Mouse (Mus musculus) heart, embryonic 11.5 days (tissue): ENCODE measurements around the gene Tacr3. TPM values are rescaled to one million over a fixed set of nuclear protein-coding genes. Genes with fewer than 3 reads are reported as not detected.

Experiments
- ATAC-seq: fragments of 200-750 bp; cut with Nextera tagmentation; replicated peaks from 2 replicates; pipeline ENCODE4 v1.8.0; 2017; ENCODE audit warnings: moderate library complexity; ENCODE audit not compliant: insufficient number of reproducible peaks, low FRiP score, low TSS enrichment
- H3K27ac ChIP-seq: fragments of 300-500 bp; sonication (generic); 2 replicates; pipeline ENCODE4 v1.5.1; 2014; ENCODE audit warnings: mild to moderate bottlenecking, low read depth, low read length
- H3K27me3 ChIP-seq: fragments of 300-500 bp; sonication (generic); 2 replicates; pipeline ENCODE4 v1.6.1; 2014; ENCODE audit warnings: mild to moderate bottlenecking, low read length, mixed read lengths; ENCODE audit not compliant: control insufficient read depth, insufficient read depth
- H3K36me3 ChIP-seq: fragments of 300-500 bp; sonication (generic); 2 replicates; pipeline ENCODE4 v1.6.1; 2014; ENCODE audit warnings: mild to moderate bottlenecking, low read length, moderate library complexity, mixed read lengths; ENCODE audit not compliant: control insufficient read depth, insufficient read depth
- H3K4me1 ChIP-seq: fragments of 300-500 bp; sonication (generic); 2 replicates; pipeline ENCODE4 v1.6.1; 2014; ENCODE audit warnings: low read length; ENCODE audit not compliant: control insufficient read depth, insufficient read depth
- H3K4me2 ChIP-seq: fragments of 300-500 bp; sonication (generic); 2 replicates; pipeline ENCODE4 v1.6.1; 2014; ENCODE audit warnings: mild to moderate bottlenecking, moderate library complexity
- H3K4me3 ChIP-seq: fragments of 300-500 bp; sonication (generic); 2 replicates; pipeline ENCODE4 v1.5.1; 2014; ENCODE audit warnings: low read depth, low read length
- H3K9ac ChIP-seq: fragments of 300-500 bp; sonication (generic); 2 replicates; pipeline ENCODE4 v1.6.1; 2014; ENCODE audit warnings: mild to moderate bottlenecking, low read depth, low read length, moderate library complexity
- H3K9me3 ChIP-seq: fragments of 300-500 bp; sonication (generic); replicated peaks from 2 replicates; pipeline ENCODE4 v1.6.1; 2016; ENCODE audit warnings: low read length; ENCODE audit not compliant: control insufficient read depth
- WGBS: fragments of 180-500 bp; shearing (Covaris S2); extraction: QIAGEN DNeasy Blood & Tissue Kit; methylation state at CpG from one replicate; pipeline ENCODE4 v1.1.7; 2014; ENCODE audit not compliant: insufficient replicate concordance; 5-methylcytosine and 5-hydroxymethylcytosine counted together
- polyA plus RNA-seq: library from polyadenylated mRNA; unstranded; fragments of >200 nt; fragmentation: Nextera tagmentation; extraction: Ambion mirVana; gene quantifications from 2 replicates; pipeline ENCODE4 v1.2.1, GENCODE M21; 2014

The Tacr3 gene
- 0.06 and 0.19 TPM in 2 replicates for polyA plus RNA-seq

- peaks cover 8% of the 10 kb centered on the region; the same call in 1 of the 2 replicates for H3K27me3 ChIP-seq
- peak within 1 kb of the TSS; percentile 17; the same call in 1 of the 2 replicates for H3K9ac ChIP-seq
- WGBS: 2% methylated on average over 36 of the region's 36 CpGs
- ATAC-seq: peak; percentile 63; the same call in 1 of the 2 replicates
- H3K9me3 ChIP-seq: no peaks in the 10 kb centered on the region
- peak within 1 kb of the TSS; percentile 84 for H3K4me2 ChIP-seq
- no peak within 1 kb of the TSS for H3K27ac ChIP-seq
- peak within 1 kb of the TSS; percentile 42 for H3K4me3 ChIP-seq
- H3K36me3 ChIP-seq: no peaks in the 10 kb centered on the region
- H3K4me1 ChIP-seq: no peaks in the 10 kb centered on the region
These were observed at the start of gene Tacr3 for GRCm38 (mm10) chr3:134828875-134829530. Gene Tacr3, plus strand, starts transcription at chr3:134829007.

- Histone ChIP-seq H3K27me3 (peaks cover 8% of the 10 kb centered on the region; the same call in 1 of the 2 replicates), H3K9me3 (no peaks in the 10 kb centered on the region), H3K4me3 (peak overlapping the region; percentile 42), H3K4me1 (no peaks in the 10 kb centered on the region), H3K27ac (no peak overlapping the region), H3K9ac (no peak overlapping the region), H3K36me3 (no peaks in the 10 kb centered on the region), H3K4me2 (peak overlapping the region; percentile 84)
- ATAC-seq: no peak
- 56% methylated on average over 6 of the region's 6 CpGs for WGBS
These were observed 324 bp upstream of the Tacr3 start for GRCm38 (mm10) chr3:134828492-134828874.

GRCm38 (mm10) chr3:134829531-134829921 lies 719 bp downstream of the Tacr3 start:
- no peak overlapping the region for H3K27ac ChIP-seq
- H3K4me1 ChIP-seq: no peaks in the 10 kb centered on the region
- peaks cover 8% of the 10 kb centered on the region; the same call in 1 of the 2 replicates for H3K27me3 ChIP-seq
- peak overlapping the region; percentile 84 for H3K4me2 ChIP-seq
- no peaks in the 10 kb centered on the region for H3K9me3 ChIP-seq
- no peak for ATAC-seq
- H3K4me3 ChIP-seq: peak overlapping the region; percentile 42
- H3K36me3 ChIP-seq: no peaks in the 10 kb centered on the region
- WGBS: 9% methylated on average over 13 of the region's 13 CpGs
- H3K9ac ChIP-seq: no peak overlapping the region

GRCm38 (mm10) chr3:134851342-134851741 lies 22.5 kb downstream of the Tacr3 start:
- Histone ChIP-seq H3K27ac (no peak overlapping the region), H3K4me3 (no peak overlapping the region), H3K9me3 (no peaks in the 10 kb centered on the region), H3K9ac (no peak overlapping the region), H3K4me2 (no peak overlapping the region), H3K27me3 (no peaks in the 10 kb centered on the region), H3K36me3 (no peaks in the 10 kb centered on the region), H3K4me1 (no peaks in the 10 kb centered on the region)
- ATAC-seq: no peak
- 56% methylated on average over 4 of the region's 4 CpGs for WGBS

- no peak overlapping the region for H3K9ac ChIP-seq
- no peaks in the 10 kb centered on the region for H3K4me1 ChIP-seq
- WGBS: 81% methylated on average over 1 of the region's 1 CpGs
- no peaks in the 10 kb centered on the region for H3K9me3 ChIP-seq
- no peak for ATAC-seq
- no peak overlapping the region for H3K4me3 ChIP-seq
- H3K27me3 ChIP-seq: no peaks in the 10 kb centered on the region
- no peaks in the 10 kb centered on the region for H3K36me3 ChIP-seq
- H3K4me2 ChIP-seq: no peak overlapping the region
- no peak overlapping the region for H3K27ac ChIP-seq
These were observed 48.9 kb downstream of the Tacr3 start for GRCm38 (mm10) chr3:134877701-134878100.

- Histone ChIP-seq H3K4me1 (no peaks in the 10 kb centered on the region), H3K4me2 (no peak overlapping the region), H3K27ac (no peak overlapping the region), H3K36me3 (no peaks in the 10 kb centered on the region), H3K27me3 (no peaks in the 10 kb centered on the region), H3K4me3 (no peak overlapping the region), H3K9me3 (no peaks in the 10 kb centered on the region), H3K9ac (no peak overlapping the region)
- 55% methylated on average over 2 of the region's 2 CpGs for WGBS
- no peak for ATAC-seq
These were observed 67.0 kb downstream of the Tacr3 start for GRCm38 (mm10) chr3:134895831-134896230.

GRCm38 (mm10) chr3:134908890-134909289 lies 80.1 kb downstream of the Tacr3 start:
- Histone ChIP-seq H3K4me1 (no peaks in the 10 kb centered on the region), H3K9me3 (no peaks in the 10 kb centered on the region), H3K36me3 (no peaks in the 10 kb centered on the region), H3K4me3 (no peak overlapping the region), H3K27me3 (no peaks in the 10 kb centered on the region), H3K27ac (no peak overlapping the region), H3K4me2 (no peak overlapping the region), H3K9ac (no peak overlapping the region)
- 63% methylated on average over 3 of the region's 3 CpGs for WGBS
- no peak for ATAC-seq

GRCm38 (mm10) chr3:134934703-134935102 lies 105.9 kb downstream of the Tacr3 start:
- H3K9ac ChIP-seq: no peak overlapping the region
- no peaks in the 10 kb centered on the region for H3K4me1 ChIP-seq
- ATAC-seq: no peak
- no peak overlapping the region for H3K4me3 ChIP-seq
- H3K27me3 ChIP-seq: no peaks in the 10 kb centered on the region
- H3K27ac ChIP-seq: no peak overlapping the region
- H3K9me3 ChIP-seq: no peaks in the 10 kb centered on the region
- 64% methylated on average over 1 of the region's 1 CpGs for WGBS
- no peaks in the 10 kb centered on the region for H3K36me3 ChIP-seq
- H3K4me2 ChIP-seq: no peak overlapping the region

GRCm38 (mm10) chr3:134935461-134935860 lies 106.7 kb downstream of the Tacr3 start:
- H3K9me3 ChIP-seq: no peaks in the 10 kb centered on the region
- H3K9ac ChIP-seq: no peak overlapping the region
- H3K4me1 ChIP-seq: no peaks in the 10 kb centered on the region
- no peaks in the 10 kb centered on the region for H3K36me3 ChIP-seq
- no peak for ATAC-seq
- no peaks in the 10 kb centered on the region for H3K27me3 ChIP-seq
- 80% methylated on average over 4 of the region's 4 CpGs for WGBS
- no peak overlapping the region for H3K4me3 ChIP-seq
- H3K4me2 ChIP-seq: no peak overlapping the region
- no peak overlapping the region for H3K27ac ChIP-seq
